Mouse (Mus musculus): ENCODE results near the gene Clca1. TPM values are rescaled to one million over a fixed set of nuclear protein-coding genes. Genes with fewer than 3 reads are reported as not detected.

Gene Clca1
- polyA plus RNA-seq, 1 experiment from 2014 or later = not detected

DNA sequence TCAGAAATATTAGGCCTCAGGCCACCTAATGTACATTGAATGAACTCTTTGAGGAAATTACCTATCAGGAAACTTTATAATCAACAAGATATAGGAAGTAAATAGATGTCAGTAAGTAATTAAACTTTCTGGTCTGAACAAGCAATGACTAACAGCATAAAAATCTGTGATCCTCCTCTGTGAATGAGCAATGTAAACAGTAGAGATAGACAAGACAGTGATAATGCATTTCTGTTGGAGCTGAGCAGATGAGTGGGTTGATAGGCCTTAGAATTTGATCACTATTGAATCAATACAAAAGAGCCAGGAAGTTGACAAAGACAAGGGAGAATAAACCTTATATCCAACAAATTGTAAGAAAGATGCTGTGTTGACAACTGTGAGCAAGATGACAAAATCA lies 40.0 kb downstream of the Clca1 start:
- no peak for TF ChIP-seq CTCF (IDR thresholded peaks at IDR 0.05; ENCODE audit: low read depth)
- no peaks in the 10 kb centered on the region for H3K36me3 ChIP-seq (ENCODE audit: insufficient read depth, low read length)
- no peak for DNase-seq (ENCODE audit: low spot score)
- no peak overlapping the region for H3K4me2 ChIP-seq (ENCODE audit: low read length)
- no peaks in the 10 kb centered on the region for H3K4me1 ChIP-seq (replicated peaks; ENCODE audit: insufficient read depth, low read length)
- no peak overlapping the region for H3K27ac ChIP-seq
- no peak overlapping the region for H3K4me3 ChIP-seq (replicated peaks; ENCODE audit: low read depth, low read length)
- H3K27me3 ChIP-seq (ENCODE audit: insufficient read depth, low read length) = no peaks in the 10 kb centered on the region
- H3K9me3 ChIP-seq (replicated peaks; ENCODE audit: low read length) = no peaks in the 10 kb centered on the region
- no peak for ATAC-seq (replicated peaks; ENCODE audit: low FRiP score, low read depth)
- H3K9ac ChIP-seq (ENCODE audit: low read depth, low read length) = no peak overlapping the region

DNA sequence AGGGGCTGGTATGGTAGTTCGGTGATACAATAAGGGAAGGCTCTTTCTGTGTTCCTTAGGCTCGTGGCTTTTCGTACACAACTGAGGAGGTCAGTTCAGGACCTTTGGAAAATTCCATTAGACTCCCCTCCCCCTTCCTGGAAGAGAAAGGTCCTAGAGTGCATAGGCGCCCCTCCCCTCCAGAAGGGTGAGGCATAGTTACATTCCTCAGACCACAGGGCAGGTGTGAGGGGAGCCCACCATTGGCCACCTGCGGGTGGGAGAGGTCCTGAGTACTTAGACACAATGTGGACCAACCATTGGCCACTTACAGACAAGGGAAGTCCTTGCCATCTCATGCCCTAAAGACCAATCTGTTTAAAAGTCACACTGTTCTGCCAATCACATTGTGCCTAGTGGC lies 46.7 kb downstream of the Clca1 start:
- no peak overlapping the region for H3K4me3 ChIP-seq (replicated peaks; ENCODE audit: low read depth, low read length)
- H3K27me3 ChIP-seq (ENCODE audit: insufficient read depth, low read length) = no peaks in the 10 kb centered on the region
- H3K4me1 ChIP-seq (replicated peaks; ENCODE audit: insufficient read depth, low read length) = no peaks in the 10 kb centered on the region
- H3K27ac ChIP-seq = no peak overlapping the region
- no peak overlapping the region for H3K4me2 ChIP-seq (ENCODE audit: low read length)
- H3K36me3 ChIP-seq (ENCODE audit: insufficient read depth, low read length) = no peaks in the 10 kb centered on the region
- no peak for DNase-seq (ENCODE audit: low spot score)
- no peak for ATAC-seq (replicated peaks; ENCODE audit: low FRiP score, low read depth)
- 78% methylated on average over 5 of the region's 5 CpGs for WGBS
- no peak for TF ChIP-seq CTCF (IDR thresholded peaks at IDR 0.05; ENCODE audit: low read depth)
- no peaks in the 10 kb centered on the region for H3K9me3 ChIP-seq (replicated peaks; ENCODE audit: low read length)
- H3K9ac ChIP-seq (ENCODE audit: low read depth, low read length) = no peak overlapping the region

GRCm38 (mm10) chr3:144980551-144980950 lies 52.0 kb downstream of the Clca1 start:
- H3K27ac ChIP-seq = no peak overlapping the region
- no peak for ATAC-seq (replicated peaks; ENCODE audit: low FRiP score, low read depth)
- H3K27me3 ChIP-seq (ENCODE audit: insufficient read depth, low read length) = no peaks in the 10 kb centered on the region
- 79% methylated on average over 6 of the region's 6 CpGs for WGBS
- no peak overlapping the region for H3K9ac ChIP-seq (ENCODE audit: low read depth, low read length)
- TF ChIP-seq CTCF (IDR thresholded peaks at IDR 0.05; ENCODE audit: low read depth) = no peak
- no peak overlapping the region for H3K4me3 ChIP-seq (replicated peaks; ENCODE audit: low read depth, low read length)
- no peaks in the 10 kb centered on the region for H3K9me3 ChIP-seq (replicated peaks; ENCODE audit: low read length)
- no peak overlapping the region for H3K4me2 ChIP-seq (ENCODE audit: low read length)
- no peaks in the 10 kb centered on the region for H3K4me1 ChIP-seq (replicated peaks; ENCODE audit: insufficient read depth, low read length)
- no peaks in the 10 kb centered on the region for H3K36me3 ChIP-seq (ENCODE audit: insufficient read depth, low read length)
- no peak for DNase-seq (ENCODE audit: low spot score)

DNA sequence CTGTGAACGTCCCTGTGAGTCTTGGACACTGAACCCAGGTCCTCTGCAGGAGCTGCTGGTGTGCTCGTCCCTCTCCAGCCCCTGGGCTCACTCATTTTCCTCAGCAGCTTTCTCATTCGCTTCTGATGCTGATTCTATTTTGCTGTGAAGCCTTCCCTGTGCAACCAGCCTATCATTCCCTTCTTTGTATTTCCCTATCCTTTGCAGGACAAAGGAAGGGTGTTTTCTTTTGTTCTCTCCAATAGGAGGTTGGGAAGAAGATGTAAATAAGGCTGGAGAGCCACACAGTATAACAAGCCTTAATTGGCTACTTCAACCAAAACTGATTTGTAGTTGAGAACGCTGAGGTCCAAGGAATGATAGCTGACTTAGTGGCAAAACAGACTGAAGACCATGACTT lies 54.9 kb downstream of the Clca1 start:
- H3K9ac ChIP-seq (ENCODE audit: low read depth, low read length) = no peak overlapping the region
- no peak overlapping the region for H3K4me2 ChIP-seq (ENCODE audit: low read length)
- H3K4me3 ChIP-seq (replicated peaks; ENCODE audit: low read depth, low read length) = no peak overlapping the region
- no peak for ATAC-seq (replicated peaks; ENCODE audit: low FRiP score, low read depth)
- H3K27me3 ChIP-seq (ENCODE audit: insufficient read depth, low read length) = no peaks in the 10 kb centered on the region
- 37% methylated on average over 4 of the region's 4 CpGs for WGBS
- H3K27ac ChIP-seq = no peak overlapping the region
- no peaks in the 10 kb centered on the region for H3K36me3 ChIP-seq (ENCODE audit: insufficient read depth, low read length)
- H3K4me1 ChIP-seq (replicated peaks; ENCODE audit: insufficient read depth, low read length) = no peaks in the 10 kb centered on the region
- DNase-seq (ENCODE audit: low spot score) = no peak
- no peaks in the 10 kb centered on the region for H3K9me3 ChIP-seq (replicated peaks; ENCODE audit: low read length)
- TF ChIP-seq CTCF (IDR thresholded peaks at IDR 0.05; ENCODE audit: low read depth) = no peak

DNA sequence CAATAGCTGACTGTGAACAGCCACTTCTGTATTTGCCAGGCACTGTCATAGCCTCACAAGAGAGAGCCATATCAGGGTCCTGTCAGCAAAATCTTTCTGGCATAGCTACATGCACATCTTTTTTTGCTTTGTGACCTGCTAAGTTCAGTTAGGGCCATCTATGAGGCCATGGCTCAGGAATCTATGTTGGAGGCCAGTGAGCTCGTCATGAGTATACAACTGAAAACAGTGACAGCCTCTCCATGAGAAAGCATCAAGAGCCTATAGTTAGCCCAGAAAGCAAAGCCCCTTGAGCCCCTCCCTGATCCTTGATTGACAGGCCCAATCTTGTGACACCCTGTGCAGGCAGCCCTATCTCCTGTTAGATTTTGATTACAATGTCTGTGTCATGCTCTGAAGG lies 56.5 kb downstream of the Clca1 start:
- TF ChIP-seq CTCF (IDR thresholded peaks at IDR 0.05; ENCODE audit: low read depth) = no peak
- H3K9ac ChIP-seq (ENCODE audit: low read depth, low read length) = no peak overlapping the region
- no peak overlapping the region for H3K4me3 ChIP-seq (replicated peaks; ENCODE audit: low read depth, low read length)
- ATAC-seq (replicated peaks; ENCODE audit: low FRiP score, low read depth) (no peak), DNase-seq (ENCODE audit: low spot score) (no peak)
- H3K27ac ChIP-seq = no peak overlapping the region
- H3K9me3 ChIP-seq (replicated peaks; ENCODE audit: low read length) = no peaks in the 10 kb centered on the region
- H3K36me3 ChIP-seq (ENCODE audit: insufficient read depth, low read length) = no peaks in the 10 kb centered on the region
- H3K4me2 ChIP-seq (ENCODE audit: low read length) = no peak overlapping the region
- 84% methylated on average over 1 of the region's 1 CpGs for WGBS
- H3K27me3 ChIP-seq (ENCODE audit: insufficient read depth, low read length) = no peaks in the 10 kb centered on the region
- H3K4me1 ChIP-seq (replicated peaks; ENCODE audit: insufficient read depth, low read length) = no peaks in the 10 kb centered on the region

DNA sequence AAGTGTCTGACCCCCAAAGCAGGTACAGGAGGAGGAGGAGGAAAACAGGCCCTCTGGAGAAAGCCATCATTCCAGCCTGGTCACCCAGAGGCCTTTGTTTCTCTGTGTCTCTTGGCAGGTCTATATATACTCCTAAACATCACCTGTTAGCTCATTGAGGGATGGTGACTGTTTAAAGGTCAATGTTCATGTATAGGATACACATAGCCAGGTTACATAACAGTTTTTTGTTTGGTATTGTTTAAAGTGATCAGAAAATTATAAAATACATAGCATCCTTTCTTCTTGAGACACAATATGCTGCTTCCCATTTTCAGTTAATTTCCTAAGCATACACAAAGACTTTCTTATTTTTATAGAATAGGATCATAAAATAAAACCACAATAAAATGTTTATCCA lies 57.6 kb downstream of the Clca1 start, which contains the start of gene Clca4a:
Gene Clca4a, minus strand, starts transcription at position 101 of the 400 bp plus-strand sequence.
- H3K4me1 ChIP-seq (replicated peaks; ENCODE audit: insufficient read depth, low read length) = no peaks in the 10 kb centered on the region
- H3K27ac ChIP-seq = no peak within 1 kb of the TSS
- no peaks in the 10 kb centered on the region for H3K9me3 ChIP-seq (replicated peaks; ENCODE audit: low read length)
- H3K4me2 ChIP-seq (ENCODE audit: low read length) = no peak within 1 kb of the TSS
- DNase-seq (ENCODE audit: low spot score) (no peak), ATAC-seq (replicated peaks; ENCODE audit: low FRiP score, low read depth) (no peak)
- no peaks in the 10 kb centered on the region for H3K36me3 ChIP-seq (ENCODE audit: insufficient read depth, low read length)
- H3K27me3 ChIP-seq (ENCODE audit: insufficient read depth, low read length) = no peaks in the 10 kb centered on the region
- no peak within 1 kb of the TSS for H3K9ac ChIP-seq (ENCODE audit: low read depth, low read length)
- TF ChIP-seq CTCF (IDR thresholded peaks at IDR 0.05; ENCODE audit: low read depth) = no peak
- H3K4me3 ChIP-seq (replicated peaks; ENCODE audit: low read depth, low read length) = no peak within 1 kb of the TSS

DNA sequence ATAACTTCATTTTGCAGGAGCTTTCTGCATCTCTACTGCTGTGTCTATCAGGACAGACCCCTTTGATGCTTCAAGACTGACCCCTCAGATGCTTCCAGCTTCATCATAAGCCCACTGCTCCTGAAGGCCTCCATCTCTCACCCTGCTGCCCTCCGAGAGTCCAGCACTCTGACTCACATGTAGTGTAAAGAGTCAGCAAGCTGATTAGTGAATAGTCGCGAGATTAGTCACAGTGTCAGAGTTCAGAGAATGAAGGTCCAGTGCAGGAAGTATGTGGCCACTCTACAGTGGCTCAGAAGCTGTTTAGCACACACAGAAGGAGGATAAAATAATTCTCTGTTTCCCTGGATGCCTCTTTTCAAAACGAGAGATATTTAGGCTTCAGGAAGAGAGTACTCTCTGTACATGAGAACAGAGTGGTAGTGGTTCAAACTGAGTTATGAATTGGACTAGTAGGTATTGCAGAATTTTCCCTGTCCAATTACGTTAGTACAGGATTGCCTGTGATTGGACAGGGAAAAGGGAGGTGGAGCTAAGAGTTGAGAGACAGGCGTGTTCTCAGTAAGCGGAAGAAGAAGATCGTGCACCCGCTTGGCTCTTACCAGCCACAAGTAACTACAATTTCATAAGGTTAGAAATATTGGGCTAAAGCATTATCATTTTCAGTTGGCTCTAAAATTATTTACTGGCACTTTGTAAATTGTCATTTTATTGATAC lies 60.9 kb downstream of the Clca1 start:
- Histone ChIP-seq H3K4me3 (replicated peaks; ENCODE audit: low read depth, low read length) (no peak overlapping the region), H3K9me3 (replicated peaks; ENCODE audit: low read length) (no peaks in the 10 kb centered on the region), H3K9ac (ENCODE audit: low read depth, low read length) (no peak overlapping the region), H3K4me2 (ENCODE audit: low read length) (no peak overlapping the region), H3K27ac (no peak overlapping the region), H3K4me1 (replicated peaks; ENCODE audit: insufficient read depth, low read length) (no peaks in the 10 kb centered on the region), H3K27me3 (ENCODE audit: insufficient read depth, low read length) (no peaks in the 10 kb centered on the region), H3K36me3 (ENCODE audit: insufficient read depth, low read length) (no peaks in the 10 kb centered on the region)
- no peak for TF ChIP-seq CTCF (IDR thresholded peaks at IDR 0.05; ENCODE audit: low read depth)
- ATAC-seq (replicated peaks; ENCODE audit: low FRiP score, low read depth) (no peak), DNase-seq (ENCODE audit: low spot score) (no peak)
- WGBS = 74% methylated on average over 9 of the region's 9 CpGs
